Mouse (Mus musculus): ENCODE measurements around the gene Cbfa2t3.

Gene Cbfa2t3

GRCm38 (mm10) chr8:122702301-122702941 lies 3.5 kb upstream of the Cbfa2t3 start:
- no peak overlapping the region for H3K4me3 ChIP-seq (replicated peaks; ENCODE audit: low read length)
- H3K4me1 ChIP-seq (replicated peaks; ENCODE audit: low read depth, low read length) = peaks cover 41% of the 10 kb centered on the region
- no peaks in the 10 kb centered on the region for H3K27me3 ChIP-seq (ENCODE audit: insufficient read depth, low read length)
- TF ChIP-seq CTCF (conservative IDR thresholded peaks at IDR 0.05; ENCODE audit: low read length) (no peak), NANOG (IDR thresholded peaks at IDR 0.05; ENCODE audit: borderline replicate concordance, low read length) (no peak), POU5F1 (IDR thresholded peaks at IDR 0.05; ENCODE audit: borderline replicate concordance, low read length) (no peak)
- no peaks in the 10 kb centered on the region for H3K9me3 ChIP-seq (ENCODE audit: low read length)
- no peaks in the 10 kb centered on the region for H3K36me3 ChIP-seq (ENCODE audit: insufficient read depth, low read length)

- Histone ChIP-seq H3K4me3 (replicated peaks; ENCODE audit: low read length) (no peak overlapping the region), H3K27me3 (ENCODE audit: insufficient read depth, low read length) (no peaks in the 10 kb centered on the region), H3K36me3 (ENCODE audit: insufficient read depth, low read length) (no peaks in the 10 kb centered on the region), H3K9me3 (ENCODE audit: low read length) (no peaks in the 10 kb centered on the region), H3K4me1 (replicated peaks; ENCODE audit: low read depth, low read length) (peaks cover 41% of the 10 kb centered on the region)
- TF ChIP-seq NANOG (IDR thresholded peaks at IDR 0.05; ENCODE audit: borderline replicate concordance, low read length) (no peak), CTCF (conservative IDR thresholded peaks at IDR 0.05; ENCODE audit: low read length) (no peak), POU5F1 (IDR thresholded peaks at IDR 0.05; ENCODE audit: borderline replicate concordance, low read length) (no peak)
Measured at GRCm38 (mm10) chr8:122701441-122702185, 2.7 kb upstream of the Cbfa2t3 start.

GRCm38 (mm10) chr8:122700628-122701027 lies 1.7 kb upstream of the Cbfa2t3 start:
- H3K9me3 ChIP-seq (ENCODE audit: low read length) = no peaks in the 10 kb centered on the region
- TF ChIP-seq CTCF (conservative IDR thresholded peaks at IDR 0.05; ENCODE audit: low read length) (no peak), NANOG (IDR thresholded peaks at IDR 0.05; ENCODE audit: borderline replicate concordance, low read length) (no peak), POU5F1 (IDR thresholded peaks at IDR 0.05; ENCODE audit: borderline replicate concordance, low read length) (no peak)
- H3K27me3 ChIP-seq (ENCODE audit: insufficient read depth, low read length) = no peaks in the 10 kb centered on the region
- H3K36me3 ChIP-seq (ENCODE audit: insufficient read depth, low read length) = no peaks in the 10 kb centered on the region
- H3K4me1 ChIP-seq (replicated peaks; ENCODE audit: low read depth, low read length) = peaks cover 31% of the 10 kb centered on the region
- H3K4me3 ChIP-seq (replicated peaks; ENCODE audit: low read length) = no peak overlapping the region

- H3K9me3 ChIP-seq (ENCODE audit: low read length) = no peaks in the 10 kb centered on the region
- H3K4me1 ChIP-seq (replicated peaks; ENCODE audit: low read depth, low read length) = peaks cover 22% of the 10 kb centered on the region
- no peak for TF ChIP-seq POU5F1 (IDR thresholded peaks at IDR 0.05; ENCODE audit: borderline replicate concordance, low read length)
- no peak for TF ChIP-seq NANOG (IDR thresholded peaks at IDR 0.05; ENCODE audit: borderline replicate concordance, low read length)
- TF ChIP-seq CTCF (conservative IDR thresholded peaks at IDR 0.05; ENCODE audit: low read length) = no peak
- H3K36me3 ChIP-seq (ENCODE audit: insufficient read depth, low read length) = no peaks in the 10 kb centered on the region
- no peaks in the 10 kb centered on the region for H3K27me3 ChIP-seq (ENCODE audit: insufficient read depth, low read length)
- H3K4me3 ChIP-seq (replicated peaks; ENCODE audit: low read length) = peak overlapping the region; percentile 58
Measured at GRCm38 (mm10) chr8:122698254-122698768, 598 bp downstream of the Cbfa2t3 start.

- TF ChIP-seq CTCF (conservative IDR thresholded peaks at IDR 0.05; ENCODE audit: low read length) (no peak), NANOG (IDR thresholded peaks at IDR 0.05; ENCODE audit: borderline replicate concordance, low read length) (no peak), POU5F1 (IDR thresholded peaks at IDR 0.05; ENCODE audit: borderline replicate concordance, low read length) (no peak)
- peak overlapping the region; percentile 58 for H3K4me3 ChIP-seq (replicated peaks; ENCODE audit: low read length)
- no peaks in the 10 kb centered on the region for H3K27me3 ChIP-seq (ENCODE audit: insufficient read depth, low read length)
- peaks cover 22% of the 10 kb centered on the region for H3K4me1 ChIP-seq (replicated peaks; ENCODE audit: low read depth, low read length)
- H3K9me3 ChIP-seq (ENCODE audit: low read length) = no peaks in the 10 kb centered on the region
- H3K36me3 ChIP-seq (ENCODE audit: insufficient read depth, low read length) = no peaks in the 10 kb centered on the region
Measured at GRCm38 (mm10) chr8:122697586-122697985, 1.3 kb downstream of the Cbfa2t3 start.

- peaks cover 25% of the 10 kb centered on the region for H3K4me1 ChIP-seq (replicated peaks; ENCODE audit: low read depth, low read length)
- no peak overlapping the region; the same call in 1 of the 2 replicates for H3K4me3 ChIP-seq (replicated peaks; ENCODE audit: low read length)
- no peaks in the 10 kb centered on the region for H3K27me3 ChIP-seq (ENCODE audit: insufficient read depth, low read length)
- H3K36me3 ChIP-seq (ENCODE audit: insufficient read depth, low read length) = no peaks in the 10 kb centered on the region
- no peaks in the 10 kb centered on the region for H3K9me3 ChIP-seq (ENCODE audit: low read length)
- TF ChIP-seq NANOG (IDR thresholded peaks at IDR 0.05; ENCODE audit: borderline replicate concordance, low read length) (no peak), POU5F1 (IDR thresholded peaks at IDR 0.05; ENCODE audit: borderline replicate concordance, low read length) (no peak), CTCF (conservative IDR thresholded peaks at IDR 0.05; ENCODE audit: low read length) (peak; percentile 100)
Measured at GRCm38 (mm10) chr8:122697181-122697581, 1.7 kb downstream of the Cbfa2t3 start.

- H3K4me1 ChIP-seq (replicated peaks; ENCODE audit: low read depth, low read length) = peaks cover 32% of the 10 kb centered on the region
- H3K4me3 ChIP-seq (replicated peaks; ENCODE audit: low read length) = no peak overlapping the region
- TF ChIP-seq POU5F1 (IDR thresholded peaks at IDR 0.05; ENCODE audit: borderline replicate concordance, low read length) = no peak
- TF ChIP-seq CTCF (conservative IDR thresholded peaks at IDR 0.05; ENCODE audit: low read length) = no peak
- TF ChIP-seq NANOG (IDR thresholded peaks at IDR 0.05; ENCODE audit: borderline replicate concordance, low read length) = no peak
Measured at GRCm38 (mm10) chr8:122695438-122696042, 3.4 kb downstream of the Cbfa2t3 start.

GRCm38 (mm10) chr8:122692152-122692551 lies 6.8 kb downstream of the Cbfa2t3 start:
- no peak overlapping the region for H3K4me3 ChIP-seq (replicated peaks; ENCODE audit: low read length)
- no peak for TF ChIP-seq POU5F1 (IDR thresholded peaks at IDR 0.05; ENCODE audit: borderline replicate concordance, low read length)
- no peaks in the 10 kb centered on the region for H3K9me3 ChIP-seq (ENCODE audit: low read length)
- H3K4me1 ChIP-seq (replicated peaks; ENCODE audit: low read depth, low read length) = peaks cover 13% of the 10 kb centered on the region; the same call in 1 of the 2 replicates
- H3K27me3 ChIP-seq (ENCODE audit: insufficient read depth, low read length) = no peaks in the 10 kb centered on the region
- no peaks in the 10 kb centered on the region for H3K36me3 ChIP-seq (ENCODE audit: insufficient read depth, low read length)

More at GRCm38 (mm10) chr8:122695438-122696042, 3.4 kb downstream of the Cbfa2t3 start:
- H3K27me3 ChIP-seq (ENCODE audit: insufficient read depth, low read length) = no peaks in the 10 kb centered on the region
- H3K9me3 ChIP-seq (ENCODE audit: low read length) = no peaks in the 10 kb centered on the region
- no peaks in the 10 kb centered on the region for H3K36me3 ChIP-seq (ENCODE audit: insufficient read depth, low read length)

Data from E14TG2a.4 (cell line).